Mouse (Mus musculus) G1E (cell line): Measurements from ENCODE around the gene Epha5. TPM values are rescaled to one million over a fixed set of nuclear protein-coding genes. Genes with fewer than 3 reads are reported as not detected.

ENCODE experiments used
- ATAC-seq: 2 replicates; pipeline ENCODE4 v1.8.0; 2016; ENCODE audit warnings: mild to moderate bottlenecking; ENCODE audit not compliant: insufficient number of reproducible peaks, poor library complexity, low FRiP score, severe bottlenecking; ENCODE audit errors: extremely low read depth
- DNase-seq: peaks from one replicate; pipeline ENCODE4 v3.0.0; 2012; ENCODE audit warnings: low spot score
- H3K27me3 ChIP-seq: 2 replicates; pipeline ENCODE4 v1.6.1; 2012; ENCODE audit warnings: mild to moderate bottlenecking, low read length, inconsistent platforms; ENCODE audit not compliant: insufficient read depth
- H3K36me3 ChIP-seq: replicated peaks from 2 replicates; pipeline ENCODE3; 2012; ENCODE audit warnings: mild to moderate bottlenecking, inconsistent platforms
- H3K4me1 ChIP-seq: 2 replicates; pipeline ENCODE4 v1.6.1; 2012; ENCODE audit warnings: low read depth, low read length, inconsistent platforms, mixed read lengths; ENCODE audit not compliant: insufficient read depth
- H3K4me3 ChIP-seq: 2 replicates; pipeline ENCODE4 v1.5.1; 2012; ENCODE audit warnings: low read depth, mild to moderate bottlenecking, inconsistent platforms, low read length, moderate library complexity, mixed read lengths
- H3K9me3 ChIP-seq: replicated peaks from 2 replicates; pipeline ENCODE4 v1.6.1; 2012; ENCODE audit warnings: inconsistent platforms
- CTCF ChIP-seq: IDR thresholded peaks from 2 replicates; pipeline ENCODE4 v1.5.1; 2012; ENCODE audit warnings: low read depth, low read length, inconsistent platforms, mixed read lengths
- GATA1 ChIP-seq: IDR thresholded peaks from 2 replicates; pipeline ENCODE4 v1.6.1; 2012; ENCODE audit warnings: borderline replicate concordance, low read length, inconsistent platforms, mixed read lengths
- GATA2 ChIP-seq: IDR thresholded peaks from 2 replicates; pipeline ENCODE4 v1.6.1; 2012; ENCODE audit warnings: low read depth, low read length, inconsistent platforms, borderline replicate concordance
- POLR2AphosphoS5 ChIP-seq: IDR thresholded peaks from 2 replicates; pipeline ENCODE4 v1.6.1; 2012; ENCODE audit warnings: low read depth, low read length, inconsistent platforms; ENCODE audit not compliant: insufficient replicate concordance
- TAL1 ChIP-seq: conservative IDR thresholded peaks from 2 replicates; pipeline ENCODE4 v1.6.1; 2012; ENCODE audit warnings: low read depth, low read length, inconsistent platforms, mixed read lengths
- polyA plus RNA-seq: library from polyadenylated mRNA; stranded (reverse); fragments of >175 nt; gene quantifications from 2 replicates; pipeline ENCODE4 v1.2.3, GENCODE M21; 2012
- total RNA-seq, 2 experiments: library from RNA; stranded (forward) in 1 of 2; stranded (reverse) in 1 of 2; fragments of 200-1000 nt in 1 of 2; fragments of >200 nt in 1 of 2; fragmentation: Nextera tagmentation in 1 of 2; gene quantifications; 2 replicates each; pipeline ENCODE4 v1.2.3; 2014 to 2017

Gene Epha5
- total and polyA plus RNA-seq, 3 experiments, result 0.22 TPM; not detected in 2

GRCm38 (mm10) chr5:84318814-84319340, 98.3 kb downstream of the Epha5 start:
- H3K27me3 ChIP-seq, result no peaks in the 10 kb centered on the region
- no peaks in the 10 kb centered on the region for H3K9me3 ChIP-seq
- H3K4me3 ChIP-seq, result no peak overlapping the region
- no peaks in the 10 kb centered on the region for H3K4me1 ChIP-seq
- H3K36me3 ChIP-seq, result no peaks in the 10 kb centered on the region
- no peak for ATAC-seq
- TF ChIP-seq CTCF (no peak), GATA1 (no peak), GATA2 (no peak), POLR2AphosphoS5 (no peak), TAL1 (no peak)
- no peak for DNase-seq

DNA sequence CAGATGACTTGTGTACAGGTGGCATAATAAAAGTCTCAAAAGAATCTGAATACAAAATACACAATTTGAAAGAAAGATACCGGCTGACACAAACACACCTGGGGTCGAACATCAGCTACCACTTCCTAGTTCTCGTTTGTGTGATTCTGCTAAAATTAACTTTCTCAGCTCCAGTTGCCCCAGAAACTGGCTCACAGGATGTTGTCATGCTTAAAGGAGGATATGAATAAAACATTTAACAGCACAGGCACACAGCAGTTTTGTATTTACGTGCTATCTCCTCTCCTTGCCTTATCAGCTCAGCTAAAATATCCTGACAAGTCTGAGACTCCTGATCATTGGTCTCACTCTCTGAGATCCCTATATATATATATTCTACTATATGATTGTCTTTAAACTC, 99.3 kb downstream of the Epha5 start:
- H3K27me3 ChIP-seq, result no peaks in the 10 kb centered on the region
- DNase-seq (no peak), ATAC-seq (no peak)
- H3K4me1 ChIP-seq, result no peaks in the 10 kb centered on the region
- no peak overlapping the region for H3K4me3 ChIP-seq
- no peaks in the 10 kb centered on the region for H3K36me3 ChIP-seq
- TF ChIP-seq CTCF (no peak), GATA2 (no peak), POLR2AphosphoS5 (no peak), GATA1 (no peak), TAL1 (no peak)
- H3K9me3 ChIP-seq, result no peaks in the 10 kb centered on the region

DNA sequence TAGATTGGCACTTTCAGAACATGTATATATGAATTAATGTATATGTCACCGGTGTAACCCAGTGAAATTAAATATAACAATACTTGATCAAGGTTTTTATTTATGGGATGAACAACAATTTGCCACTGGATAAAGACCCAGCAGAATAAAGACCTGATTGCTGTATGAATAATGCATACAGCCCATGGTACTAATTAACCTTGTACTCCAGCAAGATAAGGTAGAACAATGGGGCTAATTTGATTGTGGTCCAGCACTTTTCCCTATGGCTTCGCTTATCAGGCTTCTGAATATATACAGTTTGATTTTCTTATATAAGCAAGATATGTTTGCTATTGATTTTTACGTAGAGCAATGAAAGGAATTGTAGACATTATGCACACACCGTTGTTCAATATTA, 103.6 kb downstream of the Epha5 start:
- no peaks in the 10 kb centered on the region for H3K36me3 ChIP-seq
- H3K27me3 ChIP-seq, result no peaks in the 10 kb centered on the region
- no peak for TF ChIP-seq GATA2
- no peak for TF ChIP-seq CTCF
- TF ChIP-seq TAL1, result no peak
- no peak for TF ChIP-seq POLR2AphosphoS5
- no peak for TF ChIP-seq GATA1
- no peak overlapping the region for H3K4me3 ChIP-seq
- no peaks in the 10 kb centered on the region for H3K9me3 ChIP-seq
- no peaks in the 10 kb centered on the region for H3K4me1 ChIP-seq
- DNase-seq, result no peak
- ATAC-seq, result no peak

DNA sequence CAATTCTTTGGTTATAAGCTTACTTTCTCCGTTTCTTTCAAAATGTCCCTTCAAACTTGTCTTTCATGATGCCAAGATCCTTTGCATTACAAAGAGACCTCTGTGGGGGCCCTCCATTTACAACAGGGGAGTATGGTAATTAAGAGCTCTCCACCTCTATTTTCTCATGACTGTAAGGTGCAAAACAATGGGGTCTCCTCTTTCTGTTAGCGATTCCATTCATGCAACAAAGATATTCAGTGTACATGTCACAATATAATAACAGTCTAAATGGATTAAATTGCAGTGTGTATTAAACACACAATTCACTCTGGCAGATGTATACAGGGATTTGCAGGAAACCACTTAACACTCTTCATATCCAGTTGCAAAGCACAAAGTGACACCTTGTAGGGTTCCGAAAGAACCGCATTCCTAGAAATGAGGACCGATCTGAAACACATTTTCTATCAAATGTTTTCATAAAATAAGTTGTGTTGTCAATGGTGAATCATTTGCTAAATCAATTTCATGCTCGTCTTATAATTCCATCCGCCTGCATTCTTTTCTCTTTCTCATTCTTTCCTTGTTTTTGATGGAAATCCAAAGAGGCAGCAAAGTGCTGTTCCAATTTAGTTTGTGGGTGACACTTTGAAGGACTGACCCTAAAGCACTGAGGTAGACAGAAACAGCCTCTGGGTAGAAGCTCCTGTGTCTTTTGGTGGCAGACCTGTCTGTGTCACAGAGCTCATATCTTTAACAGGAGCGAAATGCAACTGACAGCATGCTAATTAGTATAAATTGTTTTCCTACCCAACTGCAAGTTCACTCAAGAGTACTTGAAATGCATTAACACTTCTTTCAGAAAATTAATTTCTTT, 118.1 kb downstream of the Epha5 start:
- H3K4me1 ChIP-seq, result no peaks in the 10 kb centered on the region
- no peaks in the 10 kb centered on the region for H3K36me3 ChIP-seq
- TF ChIP-seq GATA2, result no peak
- no peak for TF ChIP-seq TAL1
- no peak for TF ChIP-seq POLR2AphosphoS5
- no peak for TF ChIP-seq CTCF
- TF ChIP-seq GATA1, result no peak
- no peaks in the 10 kb centered on the region for H3K27me3 ChIP-seq
- ATAC-seq (no peak), DNase-seq (no peak)
- no peak overlapping the region for H3K4me3 ChIP-seq
- peaks cover 3% of the 10 kb centered on the region for H3K9me3 ChIP-seq

- no peak overlapping the region for H3K4me3 ChIP-seq
- DNase-seq (no peak), ATAC-seq (no peak)
- H3K9me3 ChIP-seq, result no peaks in the 10 kb centered on the region
- TF ChIP-seq POLR2AphosphoS5 (no peak), TAL1 (no peak), CTCF (no peak), GATA1 (no peak), GATA2 (no peak)
- H3K4me1 ChIP-seq, result no peaks in the 10 kb centered on the region
- H3K27me3 ChIP-seq, result no peaks in the 10 kb centered on the region
- H3K36me3 ChIP-seq, result no peaks in the 10 kb centered on the region
Measured at GRCm38 (mm10) chr5:84289429-84289977, 127.7 kb downstream of the Epha5 start.

- Histone ChIP-seq H3K4me1 (no peaks in the 10 kb centered on the region), H3K27me3 (no peaks in the 10 kb centered on the region), H3K9me3 (no peaks in the 10 kb centered on the region), H3K36me3 (no peaks in the 10 kb centered on the region), H3K4me3 (no peak overlapping the region)
- no peak for DNase-seq
- TF ChIP-seq CTCF, result no peak
- no peak for TF ChIP-seq TAL1
- TF ChIP-seq POLR2AphosphoS5, result no peak
- no peak for TF ChIP-seq GATA1
- TF ChIP-seq GATA2, result no peak
- ATAC-seq, result no peak
Measured at GRCm38 (mm10) chr5:84281290-84282017, 135.7 kb downstream of the Epha5 start.
